Mouse (Mus musculus): ENCODE data around the gene 9030624G23Rik.
"Not testable (repeated sequence)": the region's sequence is repeated elsewhere in the genome, so short reads cannot be mapped to it uniquely, and the experiment has no call there.

9030624G23Rik gene

DNA sequence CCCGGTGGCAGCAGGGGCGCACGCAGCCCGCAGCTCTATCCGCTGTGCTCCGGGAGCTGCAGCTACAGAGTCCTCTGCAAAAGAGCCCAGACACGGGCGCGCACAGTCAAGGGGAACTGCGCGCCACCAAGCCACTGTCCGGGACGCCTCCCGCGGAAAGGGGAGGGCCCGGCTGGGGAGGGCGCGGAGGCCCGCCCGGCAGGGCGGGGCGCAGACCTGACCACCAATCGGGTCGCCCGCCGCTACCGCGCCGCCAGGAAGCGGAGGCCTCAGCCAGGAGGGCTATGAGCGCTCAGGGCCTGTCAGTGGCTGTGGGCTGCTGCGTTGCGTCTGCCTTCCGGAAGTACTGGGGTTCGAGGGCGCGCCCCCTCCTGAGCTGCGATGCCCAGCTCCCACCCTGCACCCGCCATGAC is at the start of gene 9030624G23Rik:
Gene 9030624G23Rik, minus strand, starts transcription at position 139 of the 413 bp plus-strand sequence.
- peak; percentile 9 to 12 for DNase-seq

DNA sequence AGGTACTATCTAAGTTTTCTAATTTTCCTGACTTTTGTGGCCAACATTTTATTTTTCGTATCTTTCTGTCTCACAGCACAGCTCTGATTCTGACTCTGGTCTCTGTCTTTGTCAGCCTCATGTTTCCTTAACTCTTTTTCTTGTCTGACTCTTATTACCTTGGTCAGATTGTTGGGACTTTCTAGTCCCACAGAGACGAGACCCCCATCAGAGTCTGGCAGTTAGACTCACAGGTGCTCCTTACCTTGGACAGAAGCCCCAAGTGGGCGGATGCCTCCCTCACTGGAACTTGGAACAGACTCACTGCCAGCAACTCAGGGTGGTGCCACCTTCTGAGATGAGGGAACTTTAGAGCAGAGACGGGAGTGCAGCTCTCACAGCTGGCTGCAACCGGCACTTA is 13.9 kb downstream of the 9030624G23Rik start:
- not testable (repeated sequence) for DNase-seq
